Mouse (Mus musculus) heart, embryonic 16.5 days (tissue): ENCODE data around the gene Zbtb24. TPM values are rescaled to one million over a fixed set of nuclear protein-coding genes. Genes with fewer than 3 reads are reported as not detected.

Experiments
- ATAC-seq: fragments of 200-750 bp; cut with Nextera tagmentation; replicated peaks from 2 replicates; pipeline ENCODE4 v1.8.0; 2017; ENCODE audit warnings: moderate number of reproducible peaks; ENCODE audit not compliant: insufficient read depth, low FRiP score; ENCODE audit errors: extremely low read depth
- H3K27ac ChIP-seq: fragments of 300-500 bp; sonication (generic); 2 replicates; pipeline ENCODE4 v1.5.1; 2014; ENCODE audit warnings: mild to moderate bottlenecking, low read length, control low read depth, moderate library complexity
- H3K27me3 ChIP-seq: fragments of 300-500 bp; sonication (generic); 2 replicates; pipeline ENCODE4 v1.6.1; 2014; ENCODE audit warnings: low read length, mixed read lengths; ENCODE audit not compliant: control insufficient read depth, insufficient read depth
- H3K36me3 ChIP-seq: fragments of 300-500 bp; sonication (generic); 2 replicates; pipeline ENCODE4 v1.6.1; 2014; ENCODE audit not compliant: control insufficient read depth, insufficient read depth
- H3K4me1 ChIP-seq: fragments of 300-500 bp; sonication (generic); 2 replicates; pipeline ENCODE4 v1.6.1; 2014; ENCODE audit warnings: low read length, mixed read lengths; ENCODE audit not compliant: control insufficient read depth, insufficient read depth
- H3K4me2 ChIP-seq: fragments of 300-500 bp; sonication (generic); 2 replicates; pipeline ENCODE4 v1.6.1; 2014; ENCODE audit warnings: low read depth, mild to moderate bottlenecking, control low read depth, low read length
- H3K4me3 ChIP-seq: fragments of 300-500 bp; sonication (generic); 2 replicates; pipeline ENCODE4 v1.5.1; 2014; ENCODE audit warnings: mild to moderate bottlenecking, control low read depth, low read length
- H3K9ac ChIP-seq: fragments of 300-500 bp; sonication (generic); 2 replicates; pipeline ENCODE4 v1.6.1; 2014; ENCODE audit warnings: low read length, control low read depth
- H3K9me3 ChIP-seq: fragments of 300-500 bp; sonication (generic); replicated peaks from 2 replicates; pipeline ENCODE4 v1.6.1; 2016; ENCODE audit warnings: low read length; ENCODE audit not compliant: control insufficient read depth
- WGBS: fragments of 180-500 bp; shearing (Covaris S2); extraction: QIAGEN DNeasy Blood & Tissue Kit; methylation state at CpG from one replicate; pipeline ENCODE4 v1.1.7; 2014; 5-methylcytosine and 5-hydroxymethylcytosine counted together
- polyA plus RNA-seq: library from polyadenylated mRNA; unstranded; fragments of >200 nt; fragmentation: Nextera tagmentation; extraction: Ambion mirVana; gene quantifications from 2 replicates; pipeline ENCODE4 v1.2.1, GENCODE M21; 2015

The Zbtb24 gene
- polyA plus RNA-seq, 1 experiment from 2014 or later = 14.4 TPM

DNA sequence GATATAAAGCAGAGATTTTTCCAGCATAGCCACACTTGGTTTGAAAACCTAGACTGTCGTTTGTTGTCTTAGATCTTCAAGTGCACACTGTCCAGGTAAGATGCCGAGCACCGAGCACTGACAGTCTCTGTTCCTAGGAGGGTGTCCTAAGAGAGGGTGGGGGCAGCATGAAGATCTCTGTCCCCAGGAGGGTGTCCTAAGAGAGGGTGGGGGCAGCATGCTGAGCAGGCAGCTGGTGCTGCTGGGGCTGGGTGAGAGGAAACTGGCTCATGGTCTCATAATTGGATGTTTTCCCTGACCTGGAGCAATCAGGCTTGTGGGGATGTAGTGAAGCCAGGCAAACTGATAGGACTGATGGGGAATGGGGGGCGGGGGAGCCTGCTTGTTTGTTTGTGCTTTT is 9.8 kb downstream of the Zbtb24 start:
- H3K9ac ChIP-seq = no peak overlapping the region
- H3K9me3 ChIP-seq = no peaks in the 10 kb centered on the region
- WGBS = 75% methylated on average over 4 of the region's 4 CpGs
- no peak for ATAC-seq
- H3K36me3 ChIP-seq = peaks cover 19% of the 10 kb centered on the region
- H3K4me1 ChIP-seq = peaks cover 16% of the 10 kb centered on the region
- no peak overlapping the region for H3K4me2 ChIP-seq
- H3K27me3 ChIP-seq = no peaks in the 10 kb centered on the region
- H3K4me3 ChIP-seq = no peak overlapping the region
- H3K27ac ChIP-seq = no peak overlapping the region

DNA sequence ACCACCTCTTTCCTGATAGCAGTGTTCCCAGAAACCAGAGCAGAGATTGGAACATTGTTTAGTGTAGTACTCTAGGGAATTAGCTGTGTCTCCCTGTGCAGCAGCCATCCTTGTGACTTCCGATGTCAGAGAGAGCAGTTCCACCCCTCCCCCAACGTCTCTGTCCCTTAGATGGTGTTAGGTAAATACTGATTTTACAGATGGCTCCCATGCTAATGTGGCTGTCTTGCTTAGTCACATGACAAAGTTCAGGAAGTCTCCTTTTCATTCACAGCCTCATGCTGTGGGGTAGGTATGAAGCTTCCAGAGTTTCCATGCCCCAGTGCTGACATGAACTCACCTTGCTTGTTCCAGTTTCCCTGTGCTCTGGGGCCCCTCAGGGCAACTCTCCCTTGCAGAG is 10.3 kb downstream of the Zbtb24 start:
- Histone ChIP-seq H3K9ac (no peak overlapping the region), H3K9me3 (no peaks in the 10 kb centered on the region), H3K4me2 (no peak overlapping the region), H3K36me3 (peaks cover 21% of the 10 kb centered on the region), H3K27ac (no peak overlapping the region), H3K4me1 (peaks cover 16% of the 10 kb centered on the region), H3K27me3 (no peaks in the 10 kb centered on the region), H3K4me3 (no peak overlapping the region)
- ATAC-seq = no peak
- 15% methylated on average over 2 of the region's 2 CpGs for WGBS

DNA sequence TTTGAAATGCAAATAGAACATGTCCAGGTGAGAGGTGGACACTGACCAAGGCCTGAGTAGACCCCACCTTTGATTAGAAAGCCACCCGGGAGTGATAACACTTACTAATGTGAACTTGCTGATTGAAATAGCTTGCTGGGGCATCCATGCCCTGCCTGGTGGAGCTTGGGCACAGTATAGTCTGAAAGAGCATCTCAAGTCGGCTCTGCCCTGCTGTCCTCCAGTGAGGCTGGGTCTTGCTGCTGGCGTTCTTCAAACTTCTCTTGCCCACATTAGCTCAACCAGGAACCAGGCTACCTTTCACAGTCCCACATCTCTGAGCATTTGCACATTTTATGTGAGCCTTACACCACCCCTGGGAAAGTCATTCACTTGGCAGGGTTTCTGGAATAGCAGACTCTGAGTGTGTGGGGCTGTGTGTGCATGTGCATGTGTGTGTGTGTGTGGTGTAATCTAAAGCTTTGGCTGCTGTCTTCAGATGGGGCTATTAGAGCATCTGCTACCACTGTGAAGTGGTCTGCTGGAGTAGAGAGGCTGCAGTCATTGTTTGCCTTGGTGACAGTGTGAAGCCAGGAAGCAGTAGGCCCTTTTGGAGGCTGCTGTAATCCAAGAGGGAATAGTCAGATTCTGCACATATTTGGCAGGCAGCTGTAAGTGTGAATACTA is 11.0 kb downstream of the Zbtb24 start:
- H3K27me3 ChIP-seq = no peaks in the 10 kb centered on the region
- H3K4me1 ChIP-seq = peaks cover 13% of the 10 kb centered on the region
- ATAC-seq = no peak
- peaks cover 18% of the 10 kb centered on the region for H3K36me3 ChIP-seq
- no peak overlapping the region for H3K9ac ChIP-seq
- H3K4me3 ChIP-seq = no peak overlapping the region
- no peaks in the 10 kb centered on the region for H3K9me3 ChIP-seq
- WGBS = 86% methylated on average over 3 of the region's 3 CpGs
- no peak overlapping the region for H3K4me2 ChIP-seq
- no peak overlapping the region for H3K27ac ChIP-seq

DNA sequence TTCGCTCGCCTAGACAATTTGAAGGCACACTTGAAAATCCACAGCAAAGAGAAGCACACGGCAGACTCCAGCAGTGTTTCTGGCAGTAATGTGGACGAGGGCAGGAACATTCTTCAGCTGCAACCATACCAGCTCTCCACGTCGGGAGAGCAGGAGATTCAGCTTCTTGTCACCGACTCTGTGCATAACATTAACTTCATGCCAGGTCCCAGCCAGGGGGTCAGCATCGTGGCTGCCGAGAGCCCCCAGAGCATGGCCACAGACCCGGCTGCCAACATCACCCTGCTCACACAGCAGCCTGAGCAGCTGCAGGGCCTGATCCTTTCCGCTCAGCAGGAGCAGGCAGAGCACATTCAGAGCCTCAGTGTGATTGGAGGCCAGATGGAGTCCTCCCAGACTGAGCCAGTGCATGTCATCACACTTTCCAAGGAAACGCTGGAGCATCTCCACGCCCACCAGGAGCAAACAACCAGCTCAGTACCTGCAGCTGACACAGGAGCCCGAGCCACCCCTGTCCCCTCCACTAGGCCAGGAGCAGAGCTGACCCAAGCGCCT is 14.3 kb downstream of the Zbtb24 start:
- Histone ChIP-seq H3K9ac (no peak overlapping the region), H3K4me1 (peaks cover 7% of the 10 kb centered on the region), H3K36me3 (peaks cover 14% of the 10 kb centered on the region), H3K27me3 (no peaks in the 10 kb centered on the region), H3K4me2 (no peak overlapping the region), H3K4me3 (no peak overlapping the region), H3K9me3 (no peaks in the 10 kb centered on the region), H3K27ac (no peak overlapping the region)
- 62% methylated on average over 15 of the region's 15 CpGs for WGBS
- ATAC-seq = no peak

DNA sequence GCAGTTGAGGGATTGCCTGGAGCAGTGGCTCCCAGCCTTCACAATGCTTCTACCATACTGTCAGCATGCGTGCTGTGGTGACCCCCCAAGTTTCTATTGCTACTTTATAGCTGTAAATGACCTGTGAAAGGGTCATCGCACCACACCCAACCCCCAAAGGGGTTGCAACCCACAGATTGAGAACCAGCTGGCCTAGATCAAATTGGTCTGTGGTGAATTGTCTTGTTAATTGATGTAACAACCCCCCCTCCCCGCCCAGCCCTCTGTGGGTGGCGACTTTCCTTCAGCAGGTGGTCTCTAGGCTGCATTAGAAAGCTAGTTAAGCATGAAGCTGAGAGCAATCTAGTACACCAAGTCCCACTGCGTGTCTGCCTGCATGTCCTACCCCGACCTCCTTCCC is 17.1 kb downstream of the Zbtb24 start:
- H3K36me3 ChIP-seq = peaks cover 14% of the 10 kb centered on the region
- H3K4me2 ChIP-seq = no peak overlapping the region
- no peak overlapping the region for H3K4me3 ChIP-seq
- no peaks in the 10 kb centered on the region for H3K9me3 ChIP-seq
- no peaks in the 10 kb centered on the region for H3K27me3 ChIP-seq
- ATAC-seq = no peak
- WGBS = 68% methylated on average over 6 of the region's 6 CpGs
- no peak overlapping the region for H3K27ac ChIP-seq
- H3K4me1 ChIP-seq = peaks cover 4% of the 10 kb centered on the region
- no peak overlapping the region for H3K9ac ChIP-seq

DNA sequence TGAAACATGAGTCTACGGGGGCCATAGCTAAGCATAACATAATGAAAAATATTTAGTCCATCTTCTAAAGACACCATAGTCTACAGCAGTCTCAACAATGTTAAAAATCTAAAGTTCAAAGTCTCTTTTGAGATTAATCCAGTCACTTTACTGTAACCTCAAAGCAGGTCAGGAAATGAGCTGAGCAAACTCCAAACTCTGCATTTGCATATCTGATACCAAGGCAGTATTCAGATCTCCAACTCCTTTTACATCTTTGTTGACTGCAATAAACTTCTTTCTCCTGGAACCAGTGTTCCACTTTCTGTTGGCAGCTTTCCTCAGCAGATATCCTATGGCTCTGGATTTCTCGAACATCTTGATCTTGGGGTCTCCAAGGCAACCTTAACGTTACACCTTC is 20.5 kb downstream of the Zbtb24 start:
- no peak overlapping the region for H3K9ac ChIP-seq

DNA sequence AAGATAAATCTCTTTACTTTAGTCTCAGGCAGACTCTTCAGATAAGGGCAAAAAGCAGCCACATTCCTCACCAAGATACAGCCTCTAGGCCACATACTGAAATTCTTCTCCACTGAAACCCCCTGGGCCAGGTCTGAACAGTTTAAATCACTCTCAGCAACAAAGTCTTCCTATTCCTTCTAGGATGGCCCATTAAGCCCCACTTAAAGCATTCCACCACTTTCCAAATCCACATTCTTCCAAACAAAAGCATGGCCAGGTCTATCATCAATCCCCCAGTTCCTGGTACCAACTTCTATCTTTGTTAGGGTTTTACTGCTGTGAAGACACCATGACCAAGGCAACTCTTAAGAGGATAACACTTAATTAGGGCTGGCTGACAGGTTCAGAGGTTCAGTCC is 22.4 kb downstream of the Zbtb24 start:
- Histone ChIP-seq H3K9ac (no peak overlapping the region), H3K9me3 (no peaks in the 10 kb centered on the region), H3K36me3 (0 out of 2 replicates have a peak, but pooled peaks cover 3% of the 10 kb centered on the region), H3K4me2 (no peak overlapping the region), H3K27me3 (no peaks in the 10 kb centered on the region), H3K4me3 (no peak overlapping the region), H3K27ac (no peak overlapping the region), H3K4me1 (peaks cover 35% of the 10 kb centered on the region)
- ATAC-seq = no peak

More for the DNA sequence above, 20.5 kb downstream of the Zbtb24 start:
- no peak for ATAC-seq
- H3K27me3 ChIP-seq = no peaks in the 10 kb centered on the region
- WGBS = 88% methylated on average over 3 of the region's 3 CpGs
- H3K27ac ChIP-seq = no peak overlapping the region
- H3K36me3 ChIP-seq = 0 out of 2 replicates have a peak, but pooled peaks cover 3% of the 10 kb centered on the region
- no peak overlapping the region for H3K4me2 ChIP-seq
- H3K4me3 ChIP-seq = no peak overlapping the region
- H3K4me1 ChIP-seq = peaks cover 29% of the 10 kb centered on the region
- no peaks in the 10 kb centered on the region for H3K9me3 ChIP-seq

DNA sequence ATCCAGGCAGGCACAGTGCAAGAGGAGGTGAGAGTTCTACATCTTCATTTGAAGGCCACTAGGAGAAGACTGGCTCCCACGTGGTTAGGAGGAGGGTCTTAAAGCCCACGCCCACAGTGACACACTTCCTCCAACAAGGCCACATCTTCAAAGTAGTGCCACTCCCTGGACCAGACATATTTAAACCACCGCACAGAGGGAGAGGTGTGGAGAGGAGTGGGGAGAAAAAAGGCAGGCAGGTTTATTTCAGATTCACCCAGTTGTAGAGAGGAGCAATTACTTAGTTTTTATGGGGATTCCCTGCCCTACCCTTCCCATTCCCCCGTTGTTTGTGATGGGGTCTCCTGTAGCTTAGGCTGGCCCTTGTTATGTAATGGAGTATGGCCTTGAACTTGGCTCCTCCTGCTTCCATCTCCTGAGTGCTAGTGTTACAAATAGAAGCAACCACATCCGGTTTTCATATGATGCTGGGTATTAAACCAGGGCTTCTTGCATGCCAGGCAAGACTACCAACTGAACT is 22.8 kb downstream of the Zbtb24 start:
- H3K27me3 ChIP-seq = no peaks in the 10 kb centered on the region
- H3K36me3 ChIP-seq = 0 out of 2 replicates have a peak, but pooled peaks cover under 1% of the 10 kb centered on the region
- no peak overlapping the region for H3K4me2 ChIP-seq
- no peak overlapping the region for H3K4me3 ChIP-seq
- H3K9me3 ChIP-seq = no peaks in the 10 kb centered on the region
- no peak for ATAC-seq
- 76% methylated on average over 5 of the region's 5 CpGs for WGBS
- H3K27ac ChIP-seq = peak overlapping the region; percentile 90
- no peak overlapping the region for H3K9ac ChIP-seq
- peaks cover 40% of the 10 kb centered on the region for H3K4me1 ChIP-seq

DNA sequence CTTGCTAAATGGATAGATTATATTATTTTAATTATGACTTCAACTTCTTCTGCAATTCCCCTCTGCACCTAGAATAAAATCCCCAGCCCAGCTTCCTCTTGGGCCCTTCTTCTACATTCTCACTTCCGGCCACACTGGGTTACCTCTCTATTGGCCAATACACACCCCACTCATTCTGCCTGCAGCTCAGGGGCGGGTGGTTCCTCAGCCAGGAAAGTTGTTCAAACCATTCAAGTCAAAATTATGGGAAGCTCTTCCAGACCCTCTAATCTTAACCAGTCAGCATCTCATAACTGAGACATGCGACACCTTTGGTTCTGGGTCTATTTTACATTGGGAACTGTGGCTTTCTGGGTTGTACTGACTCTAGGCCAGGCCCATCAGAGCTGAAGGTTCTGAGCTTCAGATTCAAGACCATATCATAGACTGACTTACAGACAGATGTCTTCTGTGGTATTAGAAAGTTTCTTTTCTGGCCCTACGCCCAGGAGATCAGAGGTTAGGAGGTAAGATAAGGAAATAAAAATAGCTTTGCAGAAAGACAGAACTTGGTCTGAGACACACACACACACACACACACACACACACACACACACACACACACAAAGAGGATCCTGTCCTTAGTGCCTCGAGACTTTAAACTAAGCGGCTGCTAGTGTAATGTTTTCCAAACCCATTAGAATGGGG is 23.7 kb downstream of the Zbtb24 start:
- 28% methylated on average over 6 of the region's 6 CpGs for WGBS
- no peaks in the 10 kb centered on the region for H3K9me3 ChIP-seq
- no peaks in the 10 kb centered on the region for H3K27me3 ChIP-seq
- peaks cover 2% of the 10 kb centered on the region; the same call in 1 of the 2 replicates for H3K36me3 ChIP-seq
- H3K4me1 ChIP-seq = peaks cover 44% of the 10 kb centered on the region
- no peak overlapping the region for H3K4me2 ChIP-seq
- ATAC-seq = peak; percentile 24; the same call in 1 of the 2 replicates
- H3K9ac ChIP-seq = no peak overlapping the region
- H3K4me3 ChIP-seq = no peak overlapping the region
- H3K27ac ChIP-seq = peak overlapping the region; percentile 90
